Mouse (Mus musculus) olfactory bulb, adult 2 months (tissue): ENCODE data around the gene A530084C06Rik. TPM values are rescaled to one million over a fixed set of nuclear protein-coding genes. Genes with fewer than 3 reads are reported as not detected.

ENCODE experiments used
- H3K27ac ChIP-seq: fragments of 200-500 bp; 2 replicates; pipeline ENCODE4 v1.5.1; 2012; ENCODE audit warnings: low read depth, low read length; ENCODE audit not compliant: insufficient read depth
- H3K4me1 ChIP-seq: fragments of 200-500 bp; 2 replicates; pipeline ENCODE4 v1.6.1; 2012; ENCODE audit warnings: low read length; ENCODE audit not compliant: control insufficient read depth, insufficient read depth
- H3K4me3 ChIP-seq: fragments of 200-500 bp; 2 replicates; pipeline ENCODE4 v1.5.1; 2012; ENCODE audit warnings: mild to moderate bottlenecking, low read depth, low read length, moderate library complexity; ENCODE audit not compliant: insufficient read depth
- CTCF ChIP-seq: fragments of 200-500 bp; IDR thresholded peaks from 2 replicates; pipeline ENCODE4 v1.5.1; 2012; ENCODE audit warnings: low read depth, mild to moderate bottlenecking, low read length, moderate library complexity; ENCODE audit not compliant: insufficient read depth
- POLR2A ChIP-seq: fragments of 200-500 bp; IDR thresholded peaks from 2 replicates; pipeline ENCODE4 v1.6.1; 2012; ENCODE audit warnings: mild to moderate bottlenecking, low read depth, low read length, moderate library complexity; ENCODE audit not compliant: insufficient read depth
- WGBS: fragments of 180-500 bp; shearing (Covaris S2); methylation state at CpG from one replicate; pipeline ENCODE4 v1.1.7; 2018; 5-methylcytosine and 5-hydroxymethylcytosine counted together
- polyA plus RNA-seq: library from polyadenylated mRNA; stranded (reverse); fragments of >200 nt; gene quantifications from 2 replicates; pipeline ENCODE4 v1.2.4, GENCODE M21; 2012; ENCODE audit warnings: low replicate concordance; ENCODE audit not compliant: missing spikeins, insufficient read depth, insufficient read length

A530084C06Rik gene
- polyA plus RNA-seq, 1 experiment = not detected

- WGBS = 75% methylated on average over 8 of the region's 8 CpGs
- Histone ChIP-seq H3K4me3 (no peak overlapping the region), H3K27ac (no peak overlapping the region), H3K4me1 (no peaks in the 10 kb centered on the region)
- TF ChIP-seq CTCF = no peak
- no peak for TF ChIP-seq POLR2A
These were observed 52.5 kb downstream of the A530084C06Rik start for GRCm38 (mm10) chr13:31506494-31507167.

Other genes starting within 250 kb of the A530084C06Rik start
- not detected in 2 replicates for gene Foxq1, start 3.2 kb downstream of the A530084C06Rik start, polyA plus RNA-seq
- not detected in 2 replicates for gene Foxf2, start 66.5 kb upstream of the A530084C06Rik start, polyA plus RNA-seq
- gene Foxc1, start 247.3 kb upstream of the A530084C06Rik start, polyA plus RNA-seq = not detected in 2 replicates